Mouse (Mus musculus) embryo, embryonic 10 days (tissue): ENCODE measurements at regions not wholly inside any gene's neighbourhood (a gene's known extent, or its start where the extent isn't known, plus 50 kb on each side); places are given as distances from the start of the nearest gene placed in this dataset.

Source experiments
- DNase-seq: peaks from one replicate; pipeline ENCODE4 v3.0.0-alpha.2; 2015; ENCODE audit warnings: low spot score

- peak; percentile 32 for DNase-seq
Measured at GRCm38 (mm10) chrX:122021749-122022148, 375.5 kb downstream of the Nap1l3 start.
